Mouse (Mus musculus): Measurements from ENCODE around the gene Bfsp2. TPM values are rescaled to one million over a fixed set of nuclear protein-coding genes. Genes with fewer than 3 reads are reported as not detected.
"Not testable (repeated sequence)": the region's sequence is repeated elsewhere in the genome, so short reads cannot be mapped to it uniquely, and the experiment has no call there.

Gene Bfsp2
- polyA plus RNA-seq, 1 experiment from 2014 or later, result 2.3 TPM

DNA sequence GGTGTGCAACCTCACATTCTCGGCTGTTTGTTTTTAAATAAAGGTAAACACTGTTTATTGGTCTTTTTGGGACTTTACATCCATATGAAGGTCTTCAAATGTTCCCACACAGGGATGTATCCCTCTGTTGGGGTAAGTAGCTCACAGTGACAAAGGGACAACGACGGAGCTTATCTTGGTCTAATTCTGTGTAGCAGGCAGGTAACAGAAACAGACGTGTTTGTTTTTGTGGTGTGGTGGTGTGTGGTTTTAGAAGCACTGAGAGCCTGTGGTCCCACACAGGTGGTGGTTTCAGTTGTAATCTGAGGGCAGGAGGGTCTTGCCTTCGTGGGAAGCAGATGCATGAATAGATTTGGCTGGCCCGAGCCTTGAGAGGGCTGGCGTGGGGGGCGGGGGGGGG lies 56.3 kb downstream of the Bfsp2 start:
- Histone ChIP-seq H3K4me1 (peaks cover 12% of the 10 kb centered on the region), H3K27me3 (no peaks in the 10 kb centered on the region), H3K27ac (replicated peaks) (no peak overlapping the region), H3K9me3 (no peaks in the 10 kb centered on the region), H3K36me3 (no peaks in the 10 kb centered on the region), H3K4me3 (no peak overlapping the region), H3K4me2 (replicated peaks) (no peak overlapping the region), H3K9ac (replicated peaks) (no peak overlapping the region)
- 65% methylated on average over 8 of the region's 8 CpGs for WGBS
- ATAC-seq (replicated peaks), result no peak

DNA sequence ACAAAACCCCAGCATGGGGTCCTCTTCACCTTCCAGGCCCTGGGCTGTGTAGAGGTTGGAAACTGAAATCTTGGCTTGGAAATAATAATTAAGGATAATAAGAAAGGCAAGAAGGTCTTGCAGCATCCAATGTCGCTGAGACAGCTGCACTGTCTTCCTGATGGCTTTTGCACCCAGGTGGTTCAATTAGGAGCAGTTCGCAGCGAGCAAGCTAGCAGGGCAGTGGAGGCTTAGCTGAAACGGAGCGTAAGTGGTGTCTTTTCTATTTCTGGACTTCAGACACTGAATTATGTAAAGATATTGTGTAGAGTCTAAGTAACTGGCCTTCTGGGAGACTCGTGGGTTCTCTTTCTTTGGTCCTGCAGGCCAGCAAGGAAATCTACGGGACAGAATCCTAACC lies 56.8 kb downstream of the Bfsp2 start:
- Histone ChIP-seq H3K4me1 (peaks cover 12% of the 10 kb centered on the region), H3K27me3 (no peaks in the 10 kb centered on the region), H3K27ac (replicated peaks) (0 out of 2 replicates have a peak overlapping the region, but pooled peaks have one; percentile 36), H3K4me3 (no peak overlapping the region), H3K9ac (replicated peaks) (no peak overlapping the region), H3K9me3 (no peaks in the 10 kb centered on the region), H3K36me3 (no peaks in the 10 kb centered on the region), H3K4me2 (replicated peaks) (peak overlapping the region; percentile 0; the same call in 1 of the 2 replicates)
- 40% methylated on average over 7 of the region's 7 CpGs for WGBS
- ATAC-seq (replicated peaks), result peak; percentile 11; the same call in 1 of the 2 replicates

DNA sequence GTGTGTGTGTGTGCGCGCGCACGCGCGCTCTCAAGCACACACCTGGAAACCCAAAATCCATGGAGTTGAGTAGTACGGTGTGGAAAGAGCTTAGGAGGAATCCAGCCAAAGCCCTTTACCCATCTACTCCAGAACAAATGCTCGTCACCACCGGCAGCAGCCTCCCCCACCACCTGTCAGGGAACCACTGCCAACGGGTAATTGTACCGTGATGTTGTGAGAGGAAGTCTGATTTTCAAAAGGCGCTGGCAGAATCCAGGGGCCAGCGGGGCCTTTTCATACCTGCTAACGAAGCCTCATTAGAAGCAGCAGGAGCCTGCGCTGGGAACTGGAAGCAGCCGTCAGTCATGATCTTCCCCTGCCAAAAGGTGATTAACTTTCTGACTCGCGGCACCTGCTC lies 57.4 kb downstream of the Bfsp2 start:
- Histone ChIP-seq H3K9ac (replicated peaks) (no peak overlapping the region), H3K4me2 (replicated peaks) (peak overlapping the region; percentile 0; the same call in 1 of the 2 replicates), H3K36me3 (no peaks in the 10 kb centered on the region), H3K9me3 (no peaks in the 10 kb centered on the region), H3K4me1 (peaks cover 12% of the 10 kb centered on the region), H3K27me3 (no peaks in the 10 kb centered on the region), H3K4me3 (no peak overlapping the region), H3K27ac (replicated peaks) (peak overlapping the region; percentile 36; the same call in 1 of the 2 replicates)
- 25% methylated on average over 18 of the region's 18 CpGs for whole genome bisulfite sequencing
- ATAC-seq (replicated peaks), result peak; percentile 71

DNA sequence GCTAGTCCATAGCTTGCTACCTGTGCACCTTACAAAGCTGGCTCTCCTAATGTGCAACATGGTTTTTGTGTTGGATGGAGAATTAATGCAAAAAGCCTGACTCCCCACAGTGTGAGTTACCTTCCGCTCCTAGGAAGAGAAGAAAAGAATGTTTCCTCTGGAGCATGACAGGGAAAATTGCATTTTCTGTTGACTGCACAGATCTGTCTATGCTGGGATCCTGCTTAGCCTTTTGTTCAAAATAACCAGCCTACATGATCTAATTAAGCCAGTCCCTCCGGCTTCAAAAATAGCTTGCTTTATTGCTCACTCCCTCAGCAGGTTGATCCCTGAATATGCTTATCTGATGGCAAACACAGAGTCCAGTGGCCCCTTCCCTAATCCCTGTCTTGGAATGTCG lies 59.4 kb downstream of the Bfsp2 start:
- H3K27me3 ChIP-seq, result no peaks in the 10 kb centered on the region
- H3K9me3 ChIP-seq, result no peaks in the 10 kb centered on the region
- no peaks in the 10 kb centered on the region for H3K36me3 ChIP-seq
- 7% methylated on average over 3 of the region's 3 CpGs for WGBS
- ATAC-seq (replicated peaks), result no peak
- no peak overlapping the region for H3K4me3 ChIP-seq
- H3K27ac ChIP-seq (replicated peaks), result no peak overlapping the region
- H3K4me1 ChIP-seq, result peaks cover 12% of the 10 kb centered on the region
- no peak overlapping the region for H3K9ac ChIP-seq (replicated peaks)
- H3K4me2 ChIP-seq (replicated peaks), result no peak overlapping the region

DNA sequence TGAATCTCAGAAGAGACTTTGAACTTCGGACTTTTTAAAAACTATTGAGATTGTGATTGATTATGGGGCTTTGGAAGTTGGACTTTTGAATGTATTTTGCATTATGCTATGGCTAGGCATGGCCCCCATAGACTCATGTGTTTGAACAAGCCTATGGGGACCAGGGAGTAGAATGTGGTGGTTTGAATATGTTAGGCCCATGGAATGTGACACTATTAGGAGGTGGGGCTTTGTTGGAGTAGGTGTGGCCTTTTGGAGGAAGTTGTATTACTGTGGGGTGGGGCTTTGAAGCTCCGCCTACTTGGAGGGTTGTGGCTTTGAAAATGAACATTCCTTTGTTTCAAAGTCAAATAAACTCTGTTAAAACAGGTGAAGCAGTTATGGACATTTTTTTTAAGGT lies 61.4 kb downstream of the Bfsp2 start:
- H3K27ac ChIP-seq (replicated peaks), result no peak overlapping the region
- peaks cover 18% of the 10 kb centered on the region for H3K4me1 ChIP-seq
- H3K9ac ChIP-seq (replicated peaks), result no peak overlapping the region
- no peaks in the 10 kb centered on the region for H3K9me3 ChIP-seq
- ATAC-seq (replicated peaks), result no peak
- H3K4me2 ChIP-seq (replicated peaks), result no peak overlapping the region
- H3K36me3 ChIP-seq, result no peaks in the 10 kb centered on the region
- no peaks in the 10 kb centered on the region for H3K27me3 ChIP-seq
- H3K4me3 ChIP-seq, result no peak overlapping the region
- 94% methylated on average over 2 of the region's 2 CpGs for WGBS

DNA sequence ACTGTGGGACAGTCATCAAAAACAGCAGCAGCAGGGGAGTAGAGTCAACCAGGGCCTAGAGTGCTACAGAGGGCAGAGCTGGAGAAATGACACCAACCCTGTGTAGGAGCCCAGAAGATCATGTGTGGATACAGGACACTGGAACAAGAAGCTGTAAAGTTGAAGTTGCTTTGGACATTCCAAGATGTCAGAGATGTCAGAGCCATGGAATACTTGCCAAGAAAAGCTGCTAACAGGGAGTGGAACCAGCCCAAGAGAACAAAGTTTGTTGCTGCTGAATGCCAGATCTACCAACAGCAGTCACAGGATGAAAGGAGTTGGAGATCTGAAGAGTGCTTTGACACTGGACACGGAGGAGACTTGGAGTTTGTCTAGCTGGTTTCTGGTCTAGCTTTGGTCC lies 62.0 kb downstream of the Bfsp2 start:
- WGBS, result 77% methylated on average over 1 of the region's 1 CpGs
- H3K4me1 ChIP-seq, result peaks cover 20% of the 10 kb centered on the region
- ATAC-seq (replicated peaks), result not testable (repeated sequence)

DNA sequence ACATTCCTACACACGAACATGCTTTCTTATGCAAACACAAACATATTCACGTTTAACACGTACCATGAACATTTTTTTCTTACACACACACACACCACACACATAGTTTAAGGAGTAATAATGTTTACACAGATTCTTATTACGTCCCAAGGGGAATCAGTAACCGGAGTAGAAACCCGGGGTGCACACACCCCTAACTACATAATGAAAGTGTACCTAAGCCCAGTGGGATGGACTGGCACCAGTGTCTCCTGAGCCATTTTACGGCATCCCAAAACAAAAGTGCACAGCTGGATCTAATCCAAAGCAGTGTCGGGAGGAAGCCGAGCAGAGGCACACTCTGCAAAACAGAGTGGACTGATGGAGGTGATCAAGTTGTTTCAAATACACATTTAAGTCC lies 66.8 kb downstream of the Bfsp2 start:
- WGBS, result 31% methylated on average over 9 of the region's 9 CpGs

More for the DNA sequence above, 62.0 kb downstream of the Bfsp2 start:
- not testable (repeated sequence) for H3K36me3 ChIP-seq; H3K27me3 ChIP-seq; H3K9ac ChIP-seq (replicated peaks); H3K27ac ChIP-seq (replicated peaks); H3K4me3 ChIP-seq; H3K4me2 ChIP-seq (replicated peaks); H3K9me3 ChIP-seq

DNA sequence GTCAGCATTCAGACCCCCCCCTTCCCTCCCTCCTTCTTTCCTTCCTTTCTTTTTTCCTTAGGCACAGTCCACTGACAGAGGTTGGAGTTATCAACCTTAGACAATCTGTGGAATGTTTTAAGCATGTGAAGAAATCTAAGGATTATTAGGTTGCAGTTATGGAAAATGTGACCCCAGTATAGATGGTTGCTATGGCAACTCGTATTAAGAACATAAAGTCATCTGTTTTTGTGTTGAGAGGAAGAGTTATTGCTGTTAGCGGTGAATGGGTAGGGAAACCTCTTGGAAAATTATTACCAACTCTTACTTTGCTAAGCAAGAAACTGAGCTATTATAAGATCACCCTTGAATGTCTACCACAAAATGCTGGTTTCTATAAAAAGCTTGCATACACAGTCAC lies 71.1 kb downstream of the Bfsp2 start:
- 73% methylated on average over 2 of the region's 2 CpGs for WGBS
- no peak for ATAC-seq (replicated peaks)
- peaks cover 19% of the 10 kb centered on the region for H3K4me1 ChIP-seq
- H3K27ac ChIP-seq (replicated peaks), result no peak overlapping the region
- no peak overlapping the region for H3K4me2 ChIP-seq (replicated peaks)
- no peaks in the 10 kb centered on the region for H3K9me3 ChIP-seq
- H3K9ac ChIP-seq (replicated peaks), result no peak overlapping the region
- H3K4me3 ChIP-seq, result no peak overlapping the region
- no peaks in the 10 kb centered on the region for H3K27me3 ChIP-seq
- no peaks in the 10 kb centered on the region for H3K36me3 ChIP-seq

More for the DNA sequence above, 66.8 kb downstream of the Bfsp2 start:
- no peak overlapping the region for H3K4me3 ChIP-seq
- no peaks in the 10 kb centered on the region for H3K27me3 ChIP-seq
- no peak overlapping the region for H3K9ac ChIP-seq (replicated peaks)
- H3K4me1 ChIP-seq, result peaks cover 21% of the 10 kb centered on the region
- ATAC-seq (replicated peaks), result no peak
- H3K27ac ChIP-seq (replicated peaks), result no peak overlapping the region
- H3K4me2 ChIP-seq (replicated peaks), result no peak overlapping the region
- no peaks in the 10 kb centered on the region for H3K9me3 ChIP-seq
- no peaks in the 10 kb centered on the region for H3K36me3 ChIP-seq

DNA sequence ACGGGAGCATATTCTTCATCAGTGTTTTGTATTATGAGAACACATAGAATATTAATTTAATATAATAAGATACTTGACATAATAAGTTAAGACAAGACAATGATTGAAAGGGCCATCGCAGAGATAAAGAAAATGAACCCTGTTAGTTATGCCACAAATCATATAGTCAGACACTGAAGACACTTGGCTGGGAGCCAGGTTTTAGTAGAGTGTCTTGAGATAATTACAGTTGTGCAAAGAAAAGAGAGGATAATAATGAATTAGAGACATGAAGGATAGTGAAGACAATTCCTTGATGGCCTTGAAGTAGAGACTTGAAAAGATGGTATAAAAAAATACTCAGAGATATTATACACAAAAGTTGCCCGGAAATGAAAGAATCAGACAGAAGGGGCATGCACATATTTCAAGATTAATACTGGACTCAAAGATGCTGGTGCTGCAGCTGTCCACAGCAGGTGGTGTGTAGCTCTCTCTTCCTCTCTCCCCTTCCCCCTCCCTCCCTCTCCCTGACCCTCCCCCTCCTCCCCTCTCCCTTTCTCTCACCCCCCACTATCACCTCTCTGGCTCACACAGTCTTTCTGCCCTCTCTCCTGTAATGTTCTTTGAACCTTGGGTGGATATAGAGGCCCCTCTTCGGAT lies 72.0 kb downstream of the Bfsp2 start:
- H3K9ac ChIP-seq (replicated peaks), result no peak overlapping the region
- no peak overlapping the region for H3K4me2 ChIP-seq (replicated peaks)
- ATAC-seq (replicated peaks), result no peak
- 48% methylated on average over 4 of the region's 4 CpGs for WGBS
- peak overlapping the region; percentile 33 for H3K27ac ChIP-seq (replicated peaks)
- H3K36me3 ChIP-seq, result no peaks in the 10 kb centered on the region
- H3K4me1 ChIP-seq, result peaks cover 12% of the 10 kb centered on the region
- no peaks in the 10 kb centered on the region for H3K9me3 ChIP-seq
- H3K4me3 ChIP-seq, result no peak overlapping the region
- no peaks in the 10 kb centered on the region for H3K27me3 ChIP-seq

DNA sequence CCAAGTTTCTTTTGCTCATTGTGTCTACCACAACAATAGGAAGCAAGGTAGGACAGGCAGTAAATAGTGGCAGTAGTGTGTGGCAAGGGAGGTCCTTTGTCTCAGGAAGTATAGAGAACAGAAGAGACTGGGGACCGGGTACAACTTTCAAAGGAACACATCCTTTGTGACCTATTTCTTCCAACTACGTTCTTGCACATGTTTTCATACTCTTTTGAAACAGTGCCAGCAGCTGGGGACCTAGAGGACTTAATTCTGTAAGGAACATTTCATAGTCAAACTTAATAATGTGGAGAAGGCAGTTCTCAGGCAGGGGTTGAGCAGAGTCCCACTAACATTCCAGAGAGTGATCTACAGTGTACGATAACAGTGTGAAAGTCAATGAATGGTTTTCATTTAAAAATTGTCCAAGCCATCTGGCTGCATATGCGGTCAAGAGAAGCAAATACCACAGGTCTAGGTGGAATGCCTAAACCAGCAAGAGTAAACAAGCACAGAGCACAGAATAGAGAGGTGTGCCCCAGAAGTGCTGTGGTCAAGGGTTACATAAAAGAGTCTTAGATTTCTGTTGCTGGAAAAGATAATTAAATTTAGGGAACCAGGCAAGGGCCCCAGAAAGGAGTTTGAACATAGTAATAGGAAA lies 76.8 kb downstream of the Bfsp2 start:
- no peak for ATAC-seq (replicated peaks)
- Histone ChIP-seq H3K4me2 (replicated peaks) (no peak overlapping the region), H3K27ac (replicated peaks) (no peak overlapping the region), H3K4me1 (peaks cover 12% of the 10 kb centered on the region), H3K9me3 (no peaks in the 10 kb centered on the region), H3K9ac (replicated peaks) (no peak overlapping the region), H3K4me3 (no peak overlapping the region), H3K36me3 (no peaks in the 10 kb centered on the region), H3K27me3 (no peaks in the 10 kb centered on the region)
- WGBS, result 65% methylated on average over 4 of the region's 4 CpGs

DNA sequence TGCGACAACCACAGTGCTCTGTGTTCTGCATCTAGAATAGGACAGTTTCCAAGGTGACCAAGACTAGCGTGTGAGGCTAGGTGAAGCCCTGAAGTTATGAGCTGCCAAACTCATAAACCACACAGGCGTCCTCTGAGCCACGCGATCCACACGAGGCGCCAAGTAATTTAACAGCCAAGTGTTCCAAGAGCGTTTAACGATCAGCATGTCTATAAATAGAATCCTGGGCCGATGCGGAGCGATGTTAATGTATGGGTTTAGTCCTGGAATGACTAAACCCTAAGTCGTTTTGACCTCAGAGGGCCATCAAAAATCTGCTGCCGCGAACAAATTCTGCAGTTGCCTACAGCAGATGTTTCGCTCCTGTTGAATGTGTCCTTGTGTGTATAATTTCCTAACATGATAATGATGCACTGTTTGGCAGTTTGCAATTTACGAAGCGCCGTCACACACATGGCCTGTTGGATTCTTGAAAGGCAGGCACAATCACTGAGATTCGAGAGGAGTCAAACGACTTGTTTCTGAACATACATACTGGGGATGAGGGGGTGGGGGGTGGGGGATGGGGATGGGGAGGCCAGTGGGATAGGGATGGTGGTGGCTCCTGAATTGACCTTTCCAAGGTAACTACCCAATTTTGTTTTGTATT lies 81.6 kb downstream of the Bfsp2 start:
- no peaks in the 10 kb centered on the region for H3K36me3 ChIP-seq
- H3K9ac ChIP-seq (replicated peaks), result no peak overlapping the region
- peak overlapping the region; percentile 68 for H3K27ac ChIP-seq (replicated peaks)
- H3K4me1 ChIP-seq, result peaks cover 15% of the 10 kb centered on the region
- H3K9me3 ChIP-seq, result no peaks in the 10 kb centered on the region
- WGBS, result 40% methylated on average over 21 of the region's 21 CpGs
- H3K27me3 ChIP-seq, result no peaks in the 10 kb centered on the region
- peak; percentile 61; the same call in 1 of the 2 replicates for ATAC-seq (replicated peaks)
- no peak overlapping the region for H3K4me3 ChIP-seq
- H3K4me2 ChIP-seq (replicated peaks), result peak overlapping the region; percentile 14; the same call in 1 of the 2 replicates

DNA sequence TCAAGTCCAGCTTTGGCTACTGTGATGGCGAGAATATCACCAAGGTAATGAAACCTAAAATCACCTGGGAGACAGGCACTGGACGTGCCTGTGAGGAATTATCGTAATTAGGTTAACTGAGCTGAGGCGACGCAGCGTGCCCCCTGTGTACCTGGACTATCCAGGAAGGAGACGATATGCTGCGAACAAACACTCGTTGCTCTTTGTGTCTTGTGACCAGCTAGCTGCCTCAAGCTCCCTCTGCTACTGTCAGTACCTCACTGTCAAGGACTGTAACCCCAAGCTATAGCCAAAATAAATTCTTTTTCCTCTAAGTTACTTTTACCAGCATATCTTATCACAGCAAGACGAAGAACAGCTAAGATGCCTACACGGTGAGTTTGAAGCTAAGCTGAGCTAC lies 87.0 kb downstream of the Bfsp2 start:
- H3K36me3 ChIP-seq, result no peaks in the 10 kb centered on the region
- no peaks in the 10 kb centered on the region for H3K9me3 ChIP-seq
- H3K27ac ChIP-seq (replicated peaks), result no peak overlapping the region
- no peak overlapping the region for H3K4me3 ChIP-seq
- H3K9ac ChIP-seq (replicated peaks), result no peak overlapping the region
- peaks cover 2% of the 10 kb centered on the region for H3K4me1 ChIP-seq
- no peak overlapping the region for H3K4me2 ChIP-seq (replicated peaks)
- 90% methylated on average over 11 of the region's 11 CpGs for WGBS
- H3K27me3 ChIP-seq, result no peaks in the 10 kb centered on the region
- ATAC-seq (replicated peaks), result no peak
